Mouse (Mus musculus) stomach, postnatal 0 days (tissue): ENCODE data around the gene Dock2.

Experiments used
- CTCF ChIP-seq: IDR thresholded peaks from 2 replicates; pipeline ENCODE4 v1.5.1; 2016; ENCODE audit warnings: antibody characterized with exemption, low read depth, mild to moderate bottlenecking, moderate library complexity
- EP300 ChIP-seq: optimal IDR thresholded peaks from 2 replicates; pipeline ENCODE3; 2016; ENCODE audit warnings: antibody characterized with exemption

DNA sequence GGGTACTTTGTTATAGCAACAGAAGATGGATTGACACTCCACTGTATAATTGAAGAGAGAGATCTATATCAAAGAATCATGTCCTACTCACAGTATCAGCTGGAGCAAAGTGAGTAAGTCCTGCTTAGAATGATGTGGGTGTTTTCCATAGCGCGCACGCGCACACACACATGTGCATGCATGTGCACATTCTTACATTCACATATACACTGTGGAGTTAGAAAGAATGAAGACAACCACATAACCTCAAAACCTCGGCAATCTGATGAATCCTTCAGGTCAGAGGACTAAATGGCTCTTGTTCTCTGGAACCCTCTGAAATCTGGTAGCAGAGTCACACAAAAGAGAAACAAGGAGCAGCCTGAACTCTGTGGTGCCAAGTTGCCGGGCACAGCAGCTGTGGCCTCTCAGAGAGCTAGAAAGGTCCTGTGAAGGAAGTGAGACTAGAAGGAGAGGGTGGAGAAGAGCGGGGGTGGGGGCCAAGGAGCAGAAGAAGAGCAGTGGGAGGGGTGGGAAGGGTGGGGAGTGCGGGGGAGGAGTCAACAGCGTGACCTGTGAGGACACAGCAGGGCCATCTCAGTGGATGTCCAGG is 10.3 kb downstream of the Dock2 start:
- TF ChIP-seq CTCF (no peak), EP300 (no peak)
